Mouse (Mus musculus) lung, adult 2 months (tissue): ENCODE data around the gene Bcas3.

Experiments used
- CTCF ChIP-seq: fragments of 200-500 bp; IDR thresholded peaks from 2 replicates; pipeline ENCODE4 v1.5.1; 2011; ENCODE audit warnings: mild to moderate bottlenecking, low read length, control low read depth; ENCODE audit not compliant: insufficient read depth
- POLR2A ChIP-seq: fragments of 200-500 bp; IDR thresholded peaks from 2 replicates; pipeline ENCODE4 v1.6.1; 2011; ENCODE audit warnings: low read depth, mild to moderate bottlenecking, control low read depth, low read length, borderline replicate concordance; ENCODE audit errors: extremely low read depth

- TF ChIP-seq CTCF (no peak), POLR2A (no peak)
These were observed 291.7 kb downstream of the Bcas3 start for GRCm38 (mm10) chr11:85644748-85645060.
